Mouse (Mus musculus) left cerebral cortex, postnatal 4 days (tissue): ENCODE results near the gene Gm3417. TPM values are rescaled to one million over a fixed set of nuclear protein-coding genes. Genes with fewer than 3 reads are reported as not detected.
"Not testable (repeated sequence)": the region's sequence is repeated elsewhere in the genome, so short reads cannot be mapped to it uniquely, and the experiment has no call there.

Source experiments
- DNase-seq: peaks from one replicate; pipeline ENCODE4 v3.0.0-alpha.2; 2022
- intact Hi-C: fragments of 180-260 bp; cut with DNase I; formaldehyde crosslinking; loops from one replicate; pipeline ENCODE4 v1.15.1; 2025
- total RNA-seq, 2 experiments: library from RNA; stranded (reverse); gene quantifications; 2 replicates each; pipeline ENCODE4 v1.2.3; 2021

Gene Gm3417
- total RNA-seq, 2 experiments from 2014 or later, result not detected

DNA sequence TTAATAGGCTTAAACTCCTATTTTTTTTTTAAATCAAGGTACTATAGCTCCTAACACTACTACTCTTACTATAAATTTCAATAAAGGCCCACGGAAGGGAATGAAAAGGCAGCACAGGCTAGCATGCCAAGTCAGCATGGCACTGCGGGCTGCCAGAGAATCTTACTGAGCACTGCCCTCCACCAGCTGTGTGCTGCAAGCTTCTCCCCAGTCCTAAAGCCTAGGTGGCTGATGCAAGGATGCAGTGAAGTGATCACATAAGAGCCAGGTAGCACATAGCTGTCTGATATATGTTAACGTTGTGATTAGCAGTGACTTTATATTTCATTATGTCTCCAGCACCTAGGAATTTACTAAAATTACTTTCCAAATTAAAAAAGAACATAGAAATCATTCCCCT, 18.6 kb downstream of the Gm3417 start:
- intact Hi-C loops, result no loop called here
- peak; percentile 7 for DNase-seq

DNA sequence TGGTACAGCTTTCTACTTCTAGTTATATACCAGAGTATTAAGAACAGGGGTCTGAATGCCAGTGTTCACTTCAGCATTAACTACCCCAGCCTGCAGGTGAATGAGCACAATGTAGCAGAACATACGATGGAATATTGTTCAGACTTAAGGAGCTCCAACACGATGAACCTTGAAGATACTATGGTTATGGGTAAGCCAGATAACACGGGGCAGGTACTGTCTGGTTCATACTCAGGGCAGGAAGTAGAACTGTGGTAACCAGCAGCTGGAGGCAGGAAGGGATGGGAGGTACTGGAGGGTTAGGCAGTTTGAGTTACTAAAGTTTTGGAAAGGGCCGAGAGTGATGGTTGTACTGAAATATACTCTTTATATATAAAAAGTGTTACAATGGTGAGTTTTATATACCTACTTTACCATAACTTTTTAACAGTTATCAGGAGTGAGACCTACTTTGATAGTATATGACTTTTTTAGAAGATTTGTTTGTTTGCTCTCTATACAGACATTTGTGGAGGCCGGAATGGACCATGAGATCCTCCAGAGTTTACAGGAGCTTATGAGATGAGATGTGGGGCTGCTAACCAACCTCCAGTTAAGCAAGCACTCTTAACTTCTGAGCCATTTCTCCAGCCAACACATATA, 19.8 kb downstream of the Gm3417 start:
- intact Hi-C loops, result no loop called here

DNA sequence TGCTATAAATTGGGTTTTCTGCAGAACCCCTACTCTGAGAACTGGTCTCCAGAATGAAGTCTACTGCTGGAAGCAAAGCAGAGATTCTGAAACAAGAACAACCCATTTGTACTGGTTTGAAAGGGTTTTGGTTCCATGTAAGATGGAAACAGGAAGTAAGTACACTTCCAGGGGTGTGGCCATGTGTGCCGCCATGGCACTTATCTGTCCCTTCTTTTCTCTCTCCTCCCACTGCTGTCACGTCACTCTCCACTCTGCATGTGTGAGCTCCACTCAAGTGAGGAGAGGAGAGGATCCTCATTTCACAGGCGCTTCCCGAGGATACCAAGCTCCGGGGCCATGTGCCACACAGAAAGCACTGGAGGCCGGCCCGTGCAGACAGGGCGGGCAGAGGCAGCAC, 25.1 kb downstream of the Gm3417 start:
- DNase-seq, result no peak
- intact Hi-C loops, result no loop called here

More for the DNA sequence above, 19.8 kb downstream of the Gm3417 start:
- no peak for DNase-seq

DNA sequence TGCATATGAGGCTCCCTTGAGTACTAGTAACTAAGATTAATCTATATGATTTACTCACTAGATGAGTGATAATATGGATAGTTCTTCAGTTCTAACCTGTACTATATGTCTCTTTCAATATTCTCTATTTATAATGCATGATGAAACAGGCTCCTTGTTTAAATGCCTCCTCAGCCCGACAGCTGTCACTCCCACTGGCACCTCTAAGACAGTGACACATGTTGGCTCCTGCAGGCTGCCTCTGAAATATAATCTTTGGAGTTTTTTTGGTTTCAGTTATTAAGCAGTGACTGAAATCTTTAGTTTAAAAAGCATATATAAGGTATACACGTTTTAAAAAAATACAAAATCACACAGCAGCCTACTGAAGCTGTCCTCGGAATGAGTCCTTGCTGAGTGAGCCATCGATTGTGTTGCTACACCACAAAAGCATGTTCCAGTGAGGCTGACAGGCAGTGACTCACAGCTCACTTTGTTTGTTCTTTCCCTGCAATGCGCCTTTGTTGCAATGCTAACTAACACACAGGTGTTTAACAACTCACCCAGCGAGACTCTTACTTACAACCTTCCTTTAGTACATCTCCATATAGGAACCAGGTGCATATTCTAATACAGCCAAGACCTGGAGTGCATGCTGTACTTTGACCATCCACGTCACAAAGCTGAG, 29.3 kb downstream of the Gm3417 start:
- intact Hi-C loops, result no loop called here

DNA sequence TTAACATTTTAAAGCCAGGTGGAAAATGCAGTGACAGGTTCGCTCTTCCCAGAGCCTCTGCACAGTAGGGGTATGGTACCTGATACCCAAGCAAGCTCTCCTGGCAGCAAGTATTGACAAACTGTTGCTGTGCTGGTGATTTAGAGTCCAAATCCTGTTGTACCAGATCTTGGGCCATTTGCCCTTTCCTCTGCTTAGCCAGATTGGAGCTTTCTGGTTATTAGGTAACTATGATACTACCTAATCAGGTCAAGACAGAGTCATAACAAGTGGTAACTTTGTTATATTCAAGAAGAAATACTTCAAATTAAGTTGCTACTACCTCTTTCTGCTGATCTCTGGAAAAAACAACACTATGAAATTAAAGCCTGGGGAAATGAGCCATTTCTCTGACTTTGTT, 34.0 kb downstream of the Gm3417 start:
- DNase-seq, result no peak
- intact Hi-C loops, result no loop called here

More for the DNA sequence above, 29.3 kb downstream of the Gm3417 start:
- no peak for DNase-seq

DNA sequence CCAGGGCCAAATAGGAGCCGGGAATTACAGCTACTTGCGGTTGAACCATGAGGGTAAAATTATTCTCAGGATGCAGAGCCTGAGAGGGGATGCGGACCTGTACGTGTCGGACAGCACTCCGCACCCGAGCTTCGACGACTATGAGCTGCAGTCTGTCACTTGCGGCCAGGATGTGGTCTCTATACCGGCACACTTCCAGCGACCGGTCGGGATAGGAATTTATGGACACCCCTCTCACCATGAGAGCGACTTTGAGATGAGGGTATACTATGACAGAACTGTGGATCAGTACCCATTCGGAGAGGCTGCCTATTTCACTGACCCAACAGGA, 34.9 kb downstream of the Gm3417 start:
- no peak for DNase-seq
- intact Hi-C loops, result no loop called here

DNA sequence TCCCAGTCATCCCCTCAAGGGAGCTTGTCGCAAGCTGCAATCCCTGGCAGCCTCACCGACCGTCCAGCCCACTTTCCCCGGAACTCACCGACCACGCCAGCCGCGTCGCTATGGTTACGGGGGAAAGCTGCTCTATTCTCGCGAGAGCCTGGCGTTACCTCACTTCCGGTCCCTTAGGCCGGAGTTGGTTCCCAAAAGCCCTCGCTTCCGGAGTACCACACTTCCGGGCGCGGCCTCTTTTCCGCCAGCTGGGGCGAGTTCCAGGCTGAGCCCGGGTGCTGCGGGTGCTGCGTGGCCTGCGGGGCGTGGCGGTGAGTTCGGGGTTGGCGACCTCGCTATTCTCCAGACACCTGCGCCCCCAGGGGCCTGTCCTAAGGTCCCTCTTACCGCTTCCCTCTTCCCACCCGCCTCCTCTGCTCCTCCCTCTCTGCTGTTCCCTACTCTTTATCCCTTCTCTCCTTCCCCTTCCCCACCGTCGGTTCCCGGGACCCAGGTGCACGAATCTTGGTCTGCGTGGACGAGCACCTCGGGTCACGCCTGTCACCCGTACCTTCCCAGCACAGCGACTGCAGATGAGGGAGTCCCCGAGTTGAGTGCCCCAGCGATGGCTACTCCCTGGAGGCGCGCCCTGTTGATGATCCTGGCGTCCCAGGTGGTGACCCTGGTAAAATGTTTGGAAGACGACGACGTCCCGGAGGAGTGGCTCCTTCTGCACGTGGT, 35.4 kb downstream of the Gm3417 start, which contains the start of the genes Wdr27 and 1600012H06Rik:
Gene Wdr27 (minus strand): TSS at position 150 of the 720 bp plus-strand sequence.
Gene 1600012H06Rik (plus strand): TSS at position 176 of the 720 bp plus-strand sequence.
- intact Hi-C loops, result no loop called here
- DNase-seq, result peak; percentile 99

DNA sequence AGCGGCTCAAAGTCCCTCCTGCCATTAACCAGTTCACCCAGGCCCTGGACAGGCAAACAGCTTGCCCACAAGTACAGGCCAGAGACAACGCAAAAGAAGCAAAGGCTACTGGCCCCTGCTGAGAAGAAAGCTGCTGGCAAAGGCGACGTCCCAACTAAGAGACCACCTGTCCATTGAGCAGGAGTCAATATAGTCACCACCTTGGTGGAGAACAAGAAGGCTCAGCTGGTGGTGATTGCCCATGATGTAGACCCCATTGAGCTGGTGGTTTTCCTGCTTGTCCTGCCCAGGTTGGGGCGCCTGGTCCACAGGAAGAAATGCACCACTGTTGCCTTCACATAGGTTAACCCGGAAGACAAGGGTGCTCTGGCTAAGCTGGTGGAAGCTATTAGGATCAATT, 36.4 kb downstream of the Gm3417 start:
- not testable (repeated sequence) for DNase-seq

DNA sequence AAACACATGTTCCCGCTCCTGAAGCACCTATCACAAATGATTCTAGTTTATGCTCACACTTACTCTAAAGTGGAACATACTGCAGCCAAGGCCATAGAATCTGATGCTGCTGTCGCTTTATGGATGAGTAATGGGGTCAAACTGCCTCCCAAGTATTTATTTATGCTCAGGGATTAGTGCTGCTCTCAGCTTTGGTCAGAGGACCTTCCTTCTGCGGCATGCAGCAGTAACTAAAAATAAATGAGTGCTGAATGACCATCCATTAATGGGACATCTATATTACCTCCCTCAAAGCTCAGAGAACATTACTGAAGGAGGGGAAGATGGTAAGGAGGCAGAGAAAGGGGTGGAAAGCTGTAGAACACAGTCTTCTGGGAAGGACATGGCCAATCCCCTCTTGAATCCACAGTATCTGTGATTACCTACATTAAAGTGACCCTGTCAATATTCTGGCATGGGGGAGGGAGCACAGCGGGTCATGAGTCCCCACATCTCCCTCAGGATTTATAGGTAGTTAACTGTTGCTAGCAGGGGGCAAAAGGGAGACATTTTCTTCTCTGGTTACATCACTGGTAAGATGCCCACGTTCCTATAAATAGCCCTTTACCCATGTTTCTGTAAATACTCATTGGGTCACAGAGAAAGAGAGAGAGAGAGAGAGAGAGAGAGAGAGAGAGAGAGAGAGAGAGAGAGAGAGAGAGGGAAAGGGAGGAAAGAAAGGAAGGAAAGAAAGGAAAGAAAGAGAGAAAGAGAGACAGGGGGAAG, 42.6 kb downstream of the Gm3417 start:
- intact Hi-C loops, result no loop called here
- no peak for DNase-seq

More for the DNA sequence above, 36.4 kb downstream of the Gm3417 start:
- intact Hi-C loops, result not testable (repeated sequence)

DNA sequence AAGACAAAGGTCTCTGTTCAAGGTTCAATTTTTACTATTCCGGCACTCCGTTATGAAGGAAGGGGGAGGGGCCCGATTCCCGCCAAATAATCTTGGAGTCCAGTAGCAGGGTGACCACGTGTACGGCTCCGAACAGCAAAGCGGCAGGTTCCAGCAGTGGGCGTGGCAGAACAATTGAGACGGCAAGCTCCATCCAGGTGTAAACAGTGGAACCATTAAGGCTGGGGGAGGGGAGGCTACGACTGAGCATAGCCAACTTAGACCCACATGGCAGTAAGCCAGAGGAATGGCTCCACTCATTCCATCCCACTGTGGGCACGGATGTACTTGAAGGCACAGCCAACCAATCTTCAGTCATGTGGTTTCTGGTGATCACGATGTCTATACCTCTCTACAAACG, 43.3 kb downstream of the Gm3417 start:
- not testable (repeated sequence) for DNase-seq

DNA sequence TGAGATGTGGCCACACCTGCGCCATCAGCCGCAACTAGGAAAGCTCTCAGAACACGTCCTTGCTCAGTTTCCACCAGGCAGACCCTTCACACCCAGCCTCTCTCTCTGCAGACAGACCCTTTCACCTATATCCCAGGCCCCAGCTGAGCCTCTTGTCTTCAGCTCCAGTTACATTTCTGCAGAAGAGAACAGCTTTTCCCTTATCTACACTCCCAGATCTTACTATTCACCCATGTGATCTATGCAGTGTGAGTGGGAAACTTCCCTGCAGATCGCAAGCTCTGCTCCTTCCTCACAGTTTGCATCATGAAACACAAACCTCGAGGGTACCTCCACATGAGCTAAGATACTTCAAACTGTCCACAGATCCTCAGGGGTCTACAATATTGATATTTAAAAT, 47.1 kb downstream of the Gm3417 start:
- DNase-seq, result no peak
- intact Hi-C loops, result no loop called here

More for the DNA sequence above, 43.3 kb downstream of the Gm3417 start:
- intact Hi-C loops, result not testable (repeated sequence)

DNA sequence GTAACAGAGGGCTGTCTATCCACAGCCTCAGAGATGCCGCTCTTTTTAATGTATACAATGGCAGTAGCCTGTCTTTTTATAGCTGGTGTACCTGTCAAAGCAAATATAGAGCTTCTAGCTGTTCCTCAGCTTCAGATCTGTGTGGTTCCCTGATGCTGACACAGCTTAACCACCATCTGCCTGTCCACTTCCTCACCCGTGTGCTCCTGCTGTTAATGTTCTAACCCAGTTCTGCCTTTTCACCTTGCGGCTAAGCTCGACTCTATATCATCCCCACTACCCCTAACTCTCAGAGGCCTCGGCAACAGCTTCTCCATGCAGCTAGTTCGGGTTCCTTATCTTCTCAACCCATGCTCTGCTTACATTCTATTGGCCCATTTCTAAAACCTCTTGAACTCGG, 47.9 kb downstream of the Gm3417 start:
- intact Hi-C loops, result no loop called here
- no peak for DNase-seq

DNA sequence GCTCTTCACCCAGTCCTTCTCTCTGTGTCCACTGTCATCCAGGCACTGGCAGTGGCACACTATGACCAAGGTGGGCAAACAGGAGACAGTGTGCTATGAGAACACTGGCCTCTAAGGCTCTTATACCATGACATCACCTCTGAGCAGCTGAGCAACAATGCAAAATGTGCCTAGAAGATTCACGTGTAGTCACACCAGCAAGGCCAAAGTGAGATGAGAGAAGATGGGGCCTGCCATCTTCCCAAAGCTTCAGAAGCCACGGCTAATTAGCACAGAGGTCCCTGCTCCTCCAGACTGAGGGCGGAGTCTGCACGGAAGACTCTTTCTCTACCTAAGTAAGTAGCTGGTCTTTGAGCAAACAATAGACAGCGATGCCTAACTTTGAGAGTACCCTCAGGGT, 50.0 kb downstream of the Gm3417 start:
- intact Hi-C loops, result no loop called here
- no peak for DNase-seq

DNA sequence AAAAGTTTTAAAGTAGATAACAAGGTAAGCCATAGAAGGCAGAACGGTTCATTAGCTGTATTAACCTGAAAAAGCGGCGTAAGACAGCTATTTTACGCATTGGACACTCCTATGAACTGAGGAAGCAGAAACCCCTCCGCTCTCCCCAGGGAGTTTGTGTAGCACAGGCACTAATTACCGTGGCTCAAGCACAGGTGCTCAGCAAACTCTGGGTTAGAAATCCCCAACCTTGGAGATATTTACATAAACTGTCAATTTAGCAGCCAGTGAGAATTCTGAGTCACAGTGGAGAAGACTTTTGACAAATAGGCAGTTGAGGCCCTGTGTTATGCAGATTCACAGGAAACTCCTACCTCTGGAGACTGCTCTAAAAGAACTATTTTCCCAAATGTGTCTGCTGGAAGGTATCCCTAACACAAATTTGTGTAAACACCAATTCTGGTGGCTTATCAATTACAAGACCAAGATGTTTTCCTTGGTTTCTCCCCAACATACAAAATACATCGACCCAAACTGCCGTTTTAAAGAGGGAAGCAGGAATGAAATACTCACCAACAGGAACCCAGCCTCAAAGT, 50.9 kb downstream of the Gm3417 start:
- intact Hi-C loops, result no loop called here
- DNase-seq, result no peak

DNA sequence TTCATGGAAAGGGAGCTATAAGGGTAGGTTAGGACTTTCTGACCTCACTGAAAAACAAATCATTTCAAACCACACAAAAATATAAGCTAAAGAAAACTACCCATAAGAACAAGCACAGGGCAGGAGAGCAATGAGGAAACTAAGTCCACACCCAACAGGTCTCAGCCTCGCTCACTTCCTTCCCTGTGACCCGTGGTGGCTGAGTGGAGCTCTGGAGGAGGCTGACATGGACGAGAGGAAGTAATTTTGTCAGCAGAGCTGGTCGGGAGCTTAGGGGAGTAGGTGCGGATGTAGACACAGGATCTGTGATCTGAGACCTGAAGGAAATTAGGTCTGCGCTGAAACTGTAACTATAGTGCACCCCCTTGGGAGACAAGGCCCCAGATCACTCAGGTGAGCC, 57.0 kb downstream of the Gm3417 start:
- DNase-seq, result no peak
- intact Hi-C loops, result no loop called here

DNA sequence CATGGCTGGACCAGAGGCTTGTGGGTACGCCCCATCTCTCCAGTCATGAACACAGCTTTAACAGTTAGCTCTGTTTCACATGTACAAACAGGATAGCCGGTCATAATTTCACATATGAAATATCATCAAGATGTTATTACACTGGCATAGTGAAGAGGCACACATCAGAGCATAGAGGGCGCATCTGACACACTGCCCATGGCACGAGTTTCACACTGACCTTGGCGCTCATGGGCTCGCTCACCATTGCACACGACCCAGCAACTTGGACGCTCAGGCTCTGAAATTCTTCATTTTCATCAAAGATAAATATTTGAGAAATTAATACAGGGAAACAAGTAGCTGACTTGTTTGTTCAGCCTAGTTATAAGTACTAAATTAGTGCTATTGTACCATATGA, 60.7 kb downstream of the Gm3417 start:
- intact Hi-C loops, result no loop called here
- no peak for DNase-seq

DNA sequence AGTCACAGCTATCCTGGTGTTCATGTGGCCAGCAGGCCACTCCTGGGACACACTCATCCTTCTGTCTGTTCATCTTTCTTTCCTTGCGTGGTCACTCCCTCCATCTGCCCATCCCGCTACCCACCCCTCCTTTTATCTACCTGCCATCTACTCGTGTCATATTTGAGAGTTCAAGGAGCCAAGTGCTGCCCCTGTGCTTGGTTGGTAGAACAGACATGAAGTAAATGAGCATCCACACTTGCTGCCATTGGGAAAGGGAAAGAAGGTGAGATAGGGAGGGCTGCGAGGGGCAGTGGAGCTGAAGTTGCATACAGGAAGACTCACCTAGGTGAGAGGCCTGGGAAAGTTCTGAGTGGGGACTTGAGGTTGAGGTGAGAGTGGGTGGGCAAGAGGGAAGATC, 64.2 kb downstream of the Gm3417 start:
- intact Hi-C loops, result no loop called here
- no peak for DNase-seq
